Mouse (Mus musculus): ENCODE data around the gene Gm42906. TPM values are rescaled to one million over a fixed set of nuclear protein-coding genes. Genes with fewer than 3 reads are reported as not detected.

Gene Gm42906
- polyA plus RNA-seq, 1 experiment = not detected

GRCm38 (mm10) chr5:151133744-151134143 lies 294.2 kb downstream of the Gm42906 start:
- Histone ChIP-seq H3K27me3 (ENCODE audit: control insufficient read depth, insufficient read depth, insufficient read length) (no peaks in the 10 kb centered on the region), H3K79me3 (ENCODE audit: low read depth) (peaks cover 24% of the 10 kb centered on the region), H3K79me2 (ENCODE audit: control insufficient read depth, insufficient read depth) (peaks cover 74% of the 10 kb centered on the region), H3ac (ENCODE audit: control insufficient read depth, insufficient read length, low read depth) (no peak overlapping the region), H3K4me3 (ENCODE audit: insufficient read depth, poor library complexity, severe bottlenecking) (no peak overlapping the region), H3K36me3 (ENCODE audit: control insufficient read depth, insufficient read depth) (peaks cover 24% of the 10 kb centered on the region)
- no peak for TF ChIP-seq CTCF (IDR thresholded peaks at IDR 0.05; ENCODE audit: control insufficient read depth, insufficient read depth, insufficient read length)
- TF ChIP-seq FOSL1 (IDR thresholded peaks at IDR 0.05; ENCODE audit: insufficient read depth, low read length, poor library complexity, severe bottlenecking) = no peak
- no peak for TF ChIP-seq MYOG (IDR thresholded peaks at IDR 0.05; ENCODE audit: control insufficient read depth, extremely low read depth, insufficient read length)
- no peak for TF ChIP-seq CEBPB (IDR thresholded peaks at IDR 0.05; ENCODE audit: low read depth)
- TF ChIP-seq MYOD1 (IDR thresholded peaks at IDR 0.05; ENCODE audit: control insufficient read depth, insufficient read length, low read depth) = no peak
- TF ChIP-seq USF1 (IDR thresholded peaks at IDR 0.05; ENCODE audit: low read depth) = no peak
- TF ChIP-seq MAX (IDR thresholded peaks at IDR 0.05) = no peak

- no peak for TF ChIP-seq CEBPB (IDR thresholded peaks at IDR 0.05; ENCODE audit: low read depth)
- no peak for TF ChIP-seq CTCF (IDR thresholded peaks at IDR 0.05; ENCODE audit: control insufficient read depth, insufficient read depth, insufficient read length)
- no peak for TF ChIP-seq MYOD1 (IDR thresholded peaks at IDR 0.05; ENCODE audit: control insufficient read depth, insufficient read length, low read depth)
- no peak for TF ChIP-seq MYOG (IDR thresholded peaks at IDR 0.05; ENCODE audit: control insufficient read depth, extremely low read depth, insufficient read length)
- TF ChIP-seq USF1 (IDR thresholded peaks at IDR 0.05; ENCODE audit: low read depth) = no peak
- no peak for TF ChIP-seq FOSL1 (IDR thresholded peaks at IDR 0.05; ENCODE audit: insufficient read depth, low read length, poor library complexity, severe bottlenecking)
- Histone ChIP-seq H3K27me3 (ENCODE audit: control insufficient read depth, insufficient read depth, insufficient read length) (no peaks in the 10 kb centered on the region), H3K4me3 (ENCODE audit: insufficient read depth, poor library complexity, severe bottlenecking) (no peak overlapping the region), H3K79me2 (ENCODE audit: control insufficient read depth, insufficient read depth) (peaks cover 73% of the 10 kb centered on the region), H3K36me3 (ENCODE audit: control insufficient read depth, insufficient read depth) (peaks cover 7% of the 10 kb centered on the region), H3ac (ENCODE audit: control insufficient read depth, insufficient read length, low read depth) (no peak overlapping the region), H3K79me3 (ENCODE audit: low read depth) (peaks cover 9% of the 10 kb centered on the region)
These were observed 298.2 kb downstream of the Gm42906 start for GRCm38 (mm10) chr5:151129762-151130161.

- peaks cover 76% of the 10 kb centered on the region for H3K79me2 ChIP-seq (ENCODE audit: control insufficient read depth, insufficient read depth)
- H3ac ChIP-seq (ENCODE audit: control insufficient read depth, insufficient read length, low read depth) = peak overlapping the region; percentile 52
- TF ChIP-seq MAX (IDR thresholded peaks at IDR 0.05) = no peak
- no peak for TF ChIP-seq CEBPB (IDR thresholded peaks at IDR 0.05; ENCODE audit: low read depth)
- no peak for TF ChIP-seq MYOD1 (IDR thresholded peaks at IDR 0.05; ENCODE audit: control insufficient read depth, insufficient read length, low read depth)
- TF ChIP-seq MYOG (IDR thresholded peaks at IDR 0.05; ENCODE audit: control insufficient read depth, extremely low read depth, insufficient read length) = no peak
- TF ChIP-seq CTCF (IDR thresholded peaks at IDR 0.05; ENCODE audit: control insufficient read depth, insufficient read depth, insufficient read length) = no peak
- TF ChIP-seq USF1 (IDR thresholded peaks at IDR 0.05; ENCODE audit: low read depth) = no peak
- no peak for TF ChIP-seq FOSL1 (IDR thresholded peaks at IDR 0.05; ENCODE audit: insufficient read depth, low read length, poor library complexity, severe bottlenecking)
- H3K79me3 ChIP-seq (ENCODE audit: low read depth) = peaks cover 7% of the 10 kb centered on the region
- H3K27me3 ChIP-seq (ENCODE audit: control insufficient read depth, insufficient read depth, insufficient read length) = no peaks in the 10 kb centered on the region
- no peaks in the 10 kb centered on the region for H3K36me3 ChIP-seq (ENCODE audit: control insufficient read depth, insufficient read depth)
- peak overlapping the region; percentile 0 for H3K4me3 ChIP-seq (ENCODE audit: insufficient read depth, poor library complexity, severe bottlenecking)
These were observed 300.7 kb downstream of the Gm42906 start for GRCm38 (mm10) chr5:151127298-151127717.

- Histone ChIP-seq H3K79me3 (ENCODE audit: low read depth) (peaks cover 11% of the 10 kb centered on the region), H3K79me2 (ENCODE audit: control insufficient read depth, insufficient read depth) (peaks cover 73% of the 10 kb centered on the region), H3K4me3 (ENCODE audit: insufficient read depth, poor library complexity, severe bottlenecking) (no peak overlapping the region), H3ac (ENCODE audit: control insufficient read depth, insufficient read length, low read depth) (no peak overlapping the region), H3K27me3 (ENCODE audit: control insufficient read depth, insufficient read depth, insufficient read length) (no peaks in the 10 kb centered on the region), H3K36me3 (ENCODE audit: control insufficient read depth, insufficient read depth) (no peaks in the 10 kb centered on the region)
- TF ChIP-seq CTCF (IDR thresholded peaks at IDR 0.05; ENCODE audit: control insufficient read depth, insufficient read depth, insufficient read length) (no peak), USF1 (IDR thresholded peaks at IDR 0.05; ENCODE audit: low read depth) (no peak)
These were observed 301.4 kb downstream of the Gm42906 start for GRCm38 (mm10) chr5:151126608-151127005.

- TF ChIP-seq USF1 (IDR thresholded peaks at IDR 0.05; ENCODE audit: low read depth) = no peak
- H3K4me3 ChIP-seq (ENCODE audit: insufficient read depth, poor library complexity, severe bottlenecking) = no peak overlapping the region
These were observed 301.9 kb downstream of the Gm42906 start for GRCm38 (mm10) chr5:151125985-151126607.

GRCm38 (mm10) chr5:151117846-151118245 lies 310.1 kb downstream of the Gm42906 start:
- H3K27me3 ChIP-seq (ENCODE audit: control insufficient read depth, insufficient read depth, insufficient read length) = no peaks in the 10 kb centered on the region
- TF ChIP-seq MYOD1 (IDR thresholded peaks at IDR 0.05; ENCODE audit: control insufficient read depth, insufficient read length, low read depth) (no peak), CEBPB (IDR thresholded peaks at IDR 0.05; ENCODE audit: low read depth) (peak; percentile 53), MAX (IDR thresholded peaks at IDR 0.05) (no peak), MYOG (IDR thresholded peaks at IDR 0.05; ENCODE audit: control insufficient read depth, extremely low read depth, insufficient read length) (no peak), FOSL1 (IDR thresholded peaks at IDR 0.05; ENCODE audit: insufficient read depth, low read length, poor library complexity, severe bottlenecking) (no peak)
- no peaks in the 10 kb centered on the region for H3K36me3 ChIP-seq (ENCODE audit: control insufficient read depth, insufficient read depth)

More at GRCm38 (mm10) chr5:151125985-151126607, 301.9 kb downstream of the Gm42906 start:
- no peaks in the 10 kb centered on the region for H3K27me3 ChIP-seq (ENCODE audit: control insufficient read depth, insufficient read depth, insufficient read length)
- H3K79me3 ChIP-seq (ENCODE audit: low read depth) = peaks cover 11% of the 10 kb centered on the region
- H3K36me3 ChIP-seq (ENCODE audit: control insufficient read depth, insufficient read depth) = no peaks in the 10 kb centered on the region
- peaks cover 73% of the 10 kb centered on the region for H3K79me2 ChIP-seq (ENCODE audit: control insufficient read depth, insufficient read depth)
- no peak overlapping the region for H3ac ChIP-seq (ENCODE audit: control insufficient read depth, insufficient read length, low read depth)

More at GRCm38 (mm10) chr5:151117846-151118245, 310.1 kb downstream of the Gm42906 start:
- Histone ChIP-seq H3ac (ENCODE audit: control insufficient read depth, insufficient read length, low read depth) (no peak overlapping the region), H3K79me3 (ENCODE audit: low read depth) (peaks cover 27% of the 10 kb centered on the region), H3K4me3 (ENCODE audit: insufficient read depth, poor library complexity, severe bottlenecking) (no peak overlapping the region), H3K79me2 (ENCODE audit: control insufficient read depth, insufficient read depth) (peaks cover 85% of the 10 kb centered on the region)

Data from C2C12 (cell line).